Mouse (Mus musculus) embryonic fibroblast, embryonic 13.5 days (primary cell): ENCODE measurements at regions not wholly inside any gene's neighbourhood (a gene's known extent, or its start where the extent isn't known, plus 50 kb on each side); places are given as distances from the start of the nearest gene placed in this dataset.
"Not testable (repeated sequence)": the region's sequence is repeated elsewhere in the genome, so short reads cannot be mapped to it uniquely, and the experiment has no call there.

Experiments
- H3K27ac ChIP-seq: 2 replicates; pipeline ENCODE4 v1.5.1; 2012; ENCODE audit warnings: low read length, control low read depth, inconsistent platforms; ENCODE audit not compliant: insufficient read depth
- H3K4me1 ChIP-seq: 2 replicates; pipeline ENCODE4 v1.6.1; 2011; ENCODE audit warnings: low read length; ENCODE audit not compliant: control insufficient read depth, insufficient read depth
- H3K4me3 ChIP-seq: 2 replicates; pipeline ENCODE4 v1.5.1; 2011; ENCODE audit warnings: mild to moderate bottlenecking, control low read depth, low read length; ENCODE audit not compliant: insufficient read depth
- CTCF ChIP-seq: IDR thresholded peaks from 2 replicates; pipeline ENCODE4 v1.5.1; 2011; ENCODE audit warnings: mild to moderate bottlenecking, control low read depth, low read length, moderate library complexity, borderline replicate concordance; ENCODE audit not compliant: insufficient read depth
- POLR2A ChIP-seq: IDR thresholded peaks from 2 replicates; pipeline ENCODE4 v1.6.1; 2011; ENCODE audit warnings: low read depth, mild to moderate bottlenecking, control low read depth, low read length, moderate library complexity

DNA sequence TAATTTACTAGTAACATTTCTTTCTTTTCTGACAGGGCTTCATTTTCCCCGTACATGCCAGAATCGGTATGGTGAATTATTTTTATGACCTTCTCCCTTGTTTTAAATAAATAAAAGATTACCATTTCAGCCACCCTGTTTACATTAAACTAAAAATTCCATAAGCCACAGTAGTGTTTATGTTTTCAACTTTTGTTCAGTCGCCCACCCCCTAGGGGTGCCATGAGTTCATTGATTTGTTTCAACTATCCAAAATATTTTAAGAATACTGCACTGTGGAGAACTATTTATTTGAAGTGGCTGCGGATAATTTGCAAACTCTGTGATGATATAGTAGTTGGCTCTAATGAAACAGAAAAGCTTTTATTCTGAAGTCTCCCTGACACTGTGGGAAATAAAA is 132.9 kb downstream of the Tfec start:
- Histone ChIP-seq H3K4me3 (no peak overlapping the region), H3K4me1 (no peaks in the 10 kb centered on the region), H3K27ac (no peak overlapping the region)
- no peak for TF ChIP-seq CTCF

DNA sequence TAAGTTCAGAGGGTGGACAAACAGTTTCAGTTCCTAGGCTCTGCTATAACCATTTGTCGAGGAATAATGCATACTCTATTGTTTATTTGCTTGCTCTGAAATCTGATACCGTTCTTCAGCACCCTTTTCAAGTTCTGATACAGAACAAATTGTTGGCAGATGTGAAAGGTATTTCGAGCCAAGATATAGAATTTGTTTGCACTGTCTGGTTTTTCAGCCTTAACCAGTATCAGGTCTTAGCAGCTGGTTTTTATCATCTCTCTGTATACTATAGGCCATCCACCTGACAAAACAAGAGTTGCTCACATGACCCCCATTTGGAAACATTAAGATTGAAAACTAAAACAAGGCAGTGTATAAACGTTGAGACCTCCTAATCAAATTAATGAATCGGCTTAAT is 133.5 kb downstream of the Tfec start:
- H3K4me3 ChIP-seq = no peak overlapping the region
- H3K4me1 ChIP-seq = no peaks in the 10 kb centered on the region
- TF ChIP-seq POLR2A (no peak), CTCF (no peak)
- no peak overlapping the region for H3K27ac ChIP-seq

DNA sequence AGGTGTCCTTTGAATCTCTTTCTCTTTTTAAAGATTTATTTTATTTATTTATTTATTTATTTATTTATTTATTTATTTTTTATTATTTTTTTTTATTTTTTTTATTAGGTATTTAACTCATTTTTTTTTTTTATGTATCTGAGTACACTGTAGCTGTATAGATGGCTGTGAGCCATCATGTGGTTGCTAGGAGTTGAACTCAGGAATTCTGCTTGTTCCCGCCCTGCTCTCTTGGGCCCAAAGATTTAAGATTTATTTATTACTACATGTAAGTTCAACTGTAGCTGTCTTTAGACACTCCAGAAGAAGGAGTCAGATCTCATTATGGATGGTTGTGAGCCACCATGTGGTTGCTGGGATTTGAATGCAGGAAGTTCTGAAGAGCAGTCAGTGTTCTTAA is 143.2 kb downstream of the Tfec start:
- H3K4me3 ChIP-seq, H3K4me1 ChIP-seq: not testable (repeated sequence)

DNA sequence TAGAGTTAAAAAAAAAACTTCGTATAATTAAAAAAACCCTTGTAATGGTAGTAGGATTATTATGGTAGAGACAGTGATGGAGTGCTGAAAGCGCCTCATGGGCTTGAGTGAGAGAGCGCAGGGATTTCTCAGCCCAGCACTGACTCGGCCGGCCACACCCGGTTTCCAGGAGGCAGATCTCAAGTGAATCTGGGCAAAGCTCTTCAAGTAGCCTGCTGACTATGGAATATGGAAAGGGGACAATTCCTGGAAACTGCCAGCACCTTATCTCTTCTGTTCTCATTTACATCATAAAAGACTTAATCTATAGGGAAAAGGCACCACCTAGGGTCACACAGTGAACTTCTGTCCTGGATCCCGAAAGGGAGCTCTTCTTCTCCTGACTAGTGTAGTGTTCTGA is 165.1 kb downstream of the Tfec start:
- Histone ChIP-seq H3K4me3 (no peak overlapping the region), H3K27ac (no peak overlapping the region), H3K4me1 (no peaks in the 10 kb centered on the region)
- TF ChIP-seq CTCF = no peak
- no peak for TF ChIP-seq POLR2A

More for the DNA sequence above, 143.2 kb downstream of the Tfec start:
- not testable (repeated sequence) for H3K27ac ChIP-seq

DNA sequence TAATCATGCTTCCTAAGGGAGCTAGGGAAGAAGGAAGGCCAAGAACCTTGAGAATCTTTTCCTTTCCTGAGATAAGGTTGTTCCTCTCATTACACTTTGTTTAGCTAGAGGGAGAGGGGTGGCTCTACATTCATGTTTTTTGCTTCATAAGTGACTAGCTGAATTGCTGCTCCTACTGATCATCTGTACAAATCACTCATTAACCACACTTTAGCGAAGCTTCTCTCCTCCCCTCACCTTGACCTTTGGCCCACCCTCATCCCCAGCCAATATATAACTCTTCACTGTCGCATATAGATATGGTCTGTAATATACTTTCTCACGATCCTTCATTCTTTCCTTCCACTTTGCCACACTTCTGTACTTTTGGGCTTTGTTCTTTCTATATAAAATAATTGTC is 166.1 kb downstream of the Tfec start:
- no peak overlapping the region for H3K27ac ChIP-seq
- no peak for TF ChIP-seq POLR2A
- TF ChIP-seq CTCF = no peak
- no peak overlapping the region for H3K4me3 ChIP-seq
- H3K4me1 ChIP-seq = no peaks in the 10 kb centered on the region

DNA sequence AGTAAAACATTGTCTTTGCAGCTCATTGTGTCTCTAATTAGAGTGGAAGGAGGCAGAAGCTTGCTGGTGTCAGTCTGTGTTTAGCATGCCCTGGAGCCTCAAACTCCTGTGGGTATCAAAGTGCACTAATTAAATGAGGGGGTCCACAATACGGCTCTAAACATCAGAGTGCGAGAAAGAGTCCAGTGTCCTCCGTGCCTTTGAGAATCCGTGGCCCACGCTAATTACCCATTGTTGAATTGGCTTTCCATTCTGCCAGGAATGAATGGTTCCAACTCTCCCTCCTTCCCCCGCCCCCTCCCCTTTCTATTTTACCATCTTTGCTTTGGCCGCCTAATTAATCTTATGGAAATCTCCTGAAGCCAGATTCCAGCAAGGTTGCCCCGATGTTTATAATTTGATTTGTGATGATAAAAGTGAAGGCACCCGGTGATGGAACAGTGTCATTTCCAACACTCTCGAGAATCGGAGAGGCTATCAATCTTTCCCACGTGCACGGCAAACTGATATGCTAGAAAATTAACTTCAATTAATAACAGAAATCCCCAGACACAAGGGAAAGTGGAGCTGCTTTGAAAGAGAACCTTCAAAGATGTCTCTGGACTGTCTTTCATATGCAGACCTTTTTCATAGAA is 170.9 kb downstream of the Tfec start:
- TF ChIP-seq POLR2A = no peak
- TF ChIP-seq CTCF = no peak
- H3K4me1 ChIP-seq = no peaks in the 10 kb centered on the region
- H3K27ac ChIP-seq = no peak overlapping the region
- no peak overlapping the region for H3K4me3 ChIP-seq

DNA sequence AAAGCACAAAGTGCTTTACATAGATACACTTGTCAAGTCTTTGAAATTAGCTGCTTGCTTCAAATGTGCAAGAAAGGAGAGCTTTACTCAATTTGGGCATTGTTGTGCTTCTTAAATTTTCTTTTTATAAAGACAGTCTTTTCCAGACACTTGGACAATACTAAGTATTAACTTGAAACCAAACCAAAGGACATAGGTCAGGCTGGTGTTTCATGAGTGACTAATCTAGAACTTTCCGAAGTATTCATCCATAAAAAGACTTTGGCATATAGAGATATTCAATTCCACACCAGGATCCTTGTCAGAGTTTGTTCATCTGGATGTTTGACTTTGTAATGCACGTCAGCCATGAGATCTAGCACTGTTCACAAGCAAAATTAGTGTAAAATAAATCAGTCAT is 173.0 kb downstream of the Tfec start:
- Histone ChIP-seq H3K4me3 (no peak overlapping the region), H3K4me1 (no peaks in the 10 kb centered on the region), H3K27ac (no peak overlapping the region)
- TF ChIP-seq POLR2A = no peak

DNA sequence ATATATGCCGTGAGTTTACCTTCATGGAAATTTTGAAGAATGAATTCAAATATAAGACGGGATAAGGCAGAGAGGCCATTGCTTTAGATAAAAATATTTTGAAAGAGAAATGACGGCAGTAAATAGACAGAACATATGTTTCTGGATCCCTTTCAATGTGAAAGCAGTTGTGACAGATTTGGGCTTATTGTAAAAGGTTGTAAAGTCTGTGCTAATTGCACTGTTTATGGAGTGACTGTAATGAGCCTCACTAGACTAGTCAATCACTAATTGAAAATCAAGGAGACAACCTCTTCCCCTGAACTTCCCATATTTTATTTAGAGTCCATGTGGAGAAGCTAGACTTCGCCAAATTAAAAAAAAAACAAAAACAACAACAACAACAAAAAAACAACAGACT is 193.7 kb downstream of the Tfec start:
- Histone ChIP-seq H3K4me1 (no peaks in the 10 kb centered on the region), H3K4me3 (no peak overlapping the region), H3K27ac (no peak overlapping the region)
- TF ChIP-seq CTCF (no peak), POLR2A (no peak)

DNA sequence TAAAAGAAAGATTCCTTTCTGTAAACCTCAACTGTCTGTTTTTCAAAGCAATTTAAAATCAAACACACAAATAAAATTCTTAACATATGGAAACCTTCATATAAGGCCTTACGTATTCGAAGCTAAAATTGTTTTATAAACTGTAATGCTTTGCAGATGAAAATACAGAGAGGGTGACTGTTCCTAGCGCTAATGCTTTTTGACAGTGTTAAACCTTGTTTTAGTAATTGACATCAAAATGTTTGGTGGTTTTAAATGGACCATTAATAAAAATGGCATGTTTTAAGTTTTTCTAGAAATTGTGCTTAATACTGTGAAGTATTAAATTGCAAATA is 194.9 kb downstream of the Tfec start:
- Histone ChIP-seq H3K4me3 (no peak overlapping the region), H3K4me1 (no peaks in the 10 kb centered on the region), H3K27ac (no peak overlapping the region)
- no peak for TF ChIP-seq CTCF
- TF ChIP-seq POLR2A = no peak

DNA sequence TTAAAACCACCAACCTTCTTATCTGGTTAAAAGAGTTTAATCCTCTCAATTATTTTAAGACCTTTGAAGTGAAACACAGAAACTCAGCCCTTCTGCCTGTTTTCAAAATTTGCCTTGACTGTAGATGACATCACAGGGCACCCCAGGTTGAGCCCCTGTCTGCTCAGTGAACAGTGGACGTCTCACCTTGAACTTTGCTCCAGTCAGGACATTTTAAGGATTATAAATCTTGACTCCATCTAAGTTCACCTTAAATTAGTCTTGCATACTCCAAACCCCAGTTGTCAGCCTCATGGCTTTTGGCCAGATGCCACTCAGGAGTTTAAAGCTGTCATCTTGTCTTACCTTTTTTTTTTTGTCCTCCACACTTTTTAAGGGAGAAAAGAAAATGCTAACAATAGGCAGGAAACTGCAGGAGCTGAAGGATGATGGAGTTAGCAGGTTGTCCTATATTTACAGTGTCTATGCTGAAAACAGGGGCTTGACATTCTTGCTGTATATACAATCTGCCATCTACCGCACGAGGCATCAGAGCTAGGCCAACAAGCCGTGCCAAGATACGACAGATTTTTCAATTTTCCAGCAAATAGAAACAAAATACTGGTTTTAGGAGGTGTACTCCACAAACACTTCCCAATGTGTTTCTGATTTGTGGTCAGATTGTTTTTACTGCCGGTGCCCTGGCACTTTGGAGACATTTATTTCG is 195.4 kb downstream of the Tfec start:
- TF ChIP-seq POLR2A = no peak
- TF ChIP-seq CTCF = no peak
- Histone ChIP-seq H3K4me1 (no peaks in the 10 kb centered on the region), H3K27ac (no peak overlapping the region), H3K4me3 (no peak overlapping the region)

DNA sequence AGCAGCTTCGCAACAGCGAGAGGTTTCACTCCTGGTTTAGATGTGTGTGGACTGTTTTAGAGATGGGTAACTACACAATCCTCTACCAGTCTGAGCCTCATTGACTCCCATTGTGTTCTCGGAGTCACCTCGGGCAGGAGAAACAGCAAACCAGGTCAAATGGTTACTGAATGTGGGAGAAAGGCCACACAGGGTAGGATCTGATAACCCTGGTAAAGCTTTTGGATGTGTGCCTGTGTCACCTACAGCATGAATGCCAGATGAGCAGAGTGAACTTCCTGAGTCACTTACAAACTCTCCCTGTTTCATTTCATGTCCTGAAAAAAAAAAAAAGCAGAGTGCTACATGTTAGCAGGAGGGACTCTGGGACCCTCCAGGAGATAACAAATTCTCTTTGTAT is 201.0 kb downstream of the Tfec start:
- Histone ChIP-seq H3K4me3 (no peak overlapping the region), H3K27ac (no peak overlapping the region), H3K4me1 (no peaks in the 10 kb centered on the region)
- no peak for TF ChIP-seq CTCF
